ENCODE assay signal across 16 mouse cellular contexts in genomic region chr11:84722658-84723201, GRCm38 (mm10).
DNase-seq lines count a peak whose midpoint lies in the region; ATAC-seq and TF ChIP-seq lines count a peak whose summit lies in the region.
"Had no signal": no experiment of that assay in that cellular context is flagged by ENCODE, and none has a peak within 500 bp of the region (broad histone marks: within the 10 kb centered on the region; RNA-seq: fewer than 3 reads in every experiment).

No protein-coding gene starts in this region.

- ATAC-seq in midbrain, embryonic 11.5 days (ENCODE audit: low FRiP score) = no peak
- ATAC-seq in midbrain, embryonic 15.5 days (replicated peaks) = no peak
- no peak for ATAC-seq in G1E (ENCODE audit: extremely low read depth, insufficient number of reproducible peaks, low FRiP score, poor library complexity, severe bottlenecking)
- ATAC-seq in hindbrain, embryonic 13.5 days (ENCODE audit: low FRiP score) = no peak
- ATAC-seq in liver, embryonic 16.5 days (ENCODE audit: low read depth) = peak; percentile 50
- ATAC-seq: forebrain, postnatal 0 days had no signal

- DNase-seq in midbrain, embryonic 11.5 days (ENCODE audit: low spot score, missing footprints) = no peak
- no peak for DNase-seq in G1E (ENCODE audit: low spot score)
- DNase-seq in adrenal gland, adult 18-20 months (ENCODE audit: low spot score in 2 of 2) = no peak
- DNase-seq in frontal cortex, postnatal 14 days (ENCODE audit: low spot score in 2 of 2) = no peak
- DNase-seq: cerebellum, adult 11 months; forebrain, postnatal 0 days; kidney, adult 11 months; thymus, adult 18-20 months had no signal

- H3K4me1 ChIP-seq in midbrain, embryonic 11.5 days (ENCODE audit: control insufficient read depth, insufficient read depth, low read length) = peaks cover 4% of the 10 kb centered on the region
- H3K4me1 ChIP-seq in midbrain, embryonic 15.5 days = peaks cover 29% of the 10 kb centered on the region
- H3K4me1 ChIP-seq in G1E (ENCODE audit: insufficient read depth, low read depth, low read length) = peaks cover 50% of the 10 kb centered on the region
- H3K4me1 ChIP-seq in hindbrain, embryonic 13.5 days (replicated peaks) = peaks cover 47% of the 10 kb centered on the region
- H3K4me1 ChIP-seq in liver, embryonic 16.5 days (ENCODE audit: control insufficient read depth, low read depth, low read length) = peaks cover 26% of the 10 kb centered on the region
- H3K4me1 ChIP-seq: embryonic facial prominence, embryonic 13.5 days; heart, embryonic 10.5 days; limb, embryonic 13.5 days; lung, embryonic 15.5 days had no signal

- no peak overlapping the region for H3K9ac ChIP-seq in midbrain, embryonic 11.5 days (ENCODE audit: low read length)
- H3K9ac ChIP-seq in midbrain, embryonic 15.5 days = no peak overlapping the region
- H3K9ac ChIP-seq in hindbrain, embryonic 13.5 days = no peak overlapping the region
- no peak overlapping the region for H3K9ac ChIP-seq in liver, embryonic 16.5 days (ENCODE audit: low read depth, low read length)
- H3K9ac ChIP-seq: embryonic facial prominence, embryonic 13.5 days; forebrain, postnatal 0 days; limb, embryonic 13.5 days; lung, embryonic 15.5 days had no signal

- no peak overlapping the region for H3K4me3 ChIP-seq in midbrain, embryonic 11.5 days (ENCODE audit: low read depth, low read length)
- H3K4me3 ChIP-seq in midbrain, embryonic 15.5 days = no peak overlapping the region
- H3K4me3 ChIP-seq in G1E (ENCODE audit: low read depth, low read length) = peak overlapping the region; percentile 5; the same call in 1 of the 2 replicates
- no peak overlapping the region for H3K4me3 ChIP-seq in hindbrain, embryonic 13.5 days
- H3K4me3 ChIP-seq in liver, embryonic 16.5 days (ENCODE audit: low read depth, low read length) = no peak overlapping the region
- H3K4me3 ChIP-seq: embryonic facial prominence, embryonic 13.5 days; heart, embryonic 10.5 days; limb, embryonic 13.5 days; lung, embryonic 15.5 days had no signal

- 72% methylated on average over 12 of the region's 12 CpGs for WGBS in midbrain, embryonic 11.5 days
- WGBS in midbrain, embryonic 15.5 days = 30% methylated on average over 12 of the region's 12 CpGs
- WGBS in hindbrain, embryonic 13.5 days = 28% methylated on average over 12 of the region's 12 CpGs
- WGBS in liver, embryonic 16.5 days (ENCODE audit: insufficient replicate concordance) = 40% methylated on average over 12 of the region's 12 CpGs

- TF ChIP-seq CTCF in G1E (IDR thresholded peaks at IDR 0.05; ENCODE audit: low read depth, low read length) = no peak

- H3K36me3 ChIP-seq in midbrain, embryonic 11.5 days (ENCODE audit: control insufficient read depth, insufficient read depth, low read length) = no peaks in the 10 kb centered on the region
- no peaks in the 10 kb centered on the region for H3K36me3 ChIP-seq in midbrain, embryonic 15.5 days (replicated peaks)
- no peaks in the 10 kb centered on the region for H3K36me3 ChIP-seq in G1E (replicated peaks)
- H3K36me3 ChIP-seq in hindbrain, embryonic 13.5 days = no peaks in the 10 kb centered on the region
- H3K36me3 ChIP-seq in liver, embryonic 16.5 days (ENCODE audit: control insufficient read depth, insufficient read depth) = no peaks in the 10 kb centered on the region
- H3K36me3 ChIP-seq: embryonic facial prominence, embryonic 13.5 days; heart, embryonic 10.5 days; limb, embryonic 13.5 days; lung, embryonic 15.5 days had no signal

- H3K27ac ChIP-seq in midbrain, embryonic 11.5 days (ENCODE audit: low read depth, low read length) = 0 out of 2 replicates have a peak overlapping the region, but pooled peaks have one; percentile 6
- no peak overlapping the region for H3K27ac ChIP-seq in midbrain, embryonic 15.5 days
- H3K27ac ChIP-seq in hindbrain, embryonic 13.5 days = peak overlapping the region; percentile 70
- no peak overlapping the region for H3K27ac ChIP-seq in liver, embryonic 16.5 days (ENCODE audit: low read length)
- H3K27ac ChIP-seq: embryonic facial prominence, embryonic 13.5 days; heart, embryonic 10.5 days; limb, embryonic 13.5 days; lung, embryonic 15.5 days; macrophage had no signal

- H3K4me2 ChIP-seq in midbrain, embryonic 11.5 days = no peak overlapping the region
- no peak overlapping the region for H3K4me2 ChIP-seq in midbrain, embryonic 15.5 days
- peak overlapping the region; percentile 15; the same call in 1 of the 2 replicates for H3K4me2 ChIP-seq in hindbrain, embryonic 13.5 days
- no peak overlapping the region for H3K4me2 ChIP-seq in liver, embryonic 16.5 days (ENCODE audit: low read depth, low read length)
- H3K4me2 ChIP-seq: embryonic facial prominence, embryonic 13.5 days; limb, embryonic 13.5 days; lung, embryonic 15.5 days had no signal

- no peaks in the 10 kb centered on the region for H3K9me3 ChIP-seq in midbrain, embryonic 11.5 days (ENCODE audit: control insufficient read depth, low read length)
- no peaks in the 10 kb centered on the region for H3K9me3 ChIP-seq in midbrain, embryonic 15.5 days
- no peaks in the 10 kb centered on the region for H3K9me3 ChIP-seq in G1E (replicated peaks)
- H3K9me3 ChIP-seq in hindbrain, embryonic 13.5 days = no peaks in the 10 kb centered on the region
- no peaks in the 10 kb centered on the region for H3K9me3 ChIP-seq in liver, embryonic 16.5 days (replicated peaks; ENCODE audit: control insufficient read depth, low read length)
- H3K9me3 ChIP-seq: embryonic facial prominence, embryonic 13.5 days; heart, embryonic 10.5 days; limb, embryonic 13.5 days; lung, embryonic 15.5 days had no signal

- H3K27me3 ChIP-seq in midbrain, embryonic 11.5 days (ENCODE audit: control insufficient read depth, insufficient read depth, low read length) = peaks cover 6% of the 10 kb centered on the region; the same call in 1 of the 2 replicates
- H3K27me3 ChIP-seq in midbrain, embryonic 15.5 days (replicated peaks) = no peaks in the 10 kb centered on the region; the same call in 1 of the 2 replicates
- H3K27me3 ChIP-seq in G1E (ENCODE audit: insufficient read depth, low read length) = peaks cover 14% of the 10 kb centered on the region
- peaks cover 18% of the 10 kb centered on the region for H3K27me3 ChIP-seq in hindbrain, embryonic 13.5 days
- H3K27me3 ChIP-seq in liver, embryonic 16.5 days (ENCODE audit: control insufficient read depth, insufficient read depth, low read depth, low read length) = no peaks in the 10 kb centered on the region

Comparison
In these comparisons a context has a peak if more than half of its experiments do, and no peak if none do; other contexts are left out.
1. H3K27ac ChIP-seq: peak in midbrain, embryonic 11.5 days (single experiment) and hindbrain, embryonic 13.5 days (single experiment); none in midbrain, embryonic 15.5 days (single experiment) and liver, embryonic 16.5 days (single experiment).